In the genomic region with DNA sequence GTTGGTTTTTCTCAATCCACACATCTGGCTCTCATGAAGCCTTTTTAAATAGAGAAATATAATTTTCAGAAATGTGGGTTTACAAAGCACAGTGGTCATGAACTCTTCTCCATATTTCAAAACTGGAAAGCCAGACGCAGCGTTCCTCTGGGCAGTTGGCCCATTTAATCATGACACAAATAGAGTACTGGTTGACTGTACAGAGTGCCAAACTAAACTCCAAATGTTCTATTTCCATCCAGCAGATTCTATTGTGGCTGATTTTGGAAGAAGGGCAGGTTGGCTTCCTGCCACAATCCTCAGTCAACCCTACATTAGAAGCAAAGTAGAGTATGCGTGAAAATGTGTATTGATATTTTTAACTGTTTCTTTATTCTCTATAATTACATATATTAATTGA, we compare ENCODE assay signal across 9 mouse cellular contexts.
A peak's percentile ranks its signal among the peaks of the same experiment; 100 is the strongest.
DNase-seq lines count a peak whose midpoint lies in the region; ATAC-seq and TF ChIP-seq lines count a peak whose summit lies in the region.
"Had no signal": no experiment of that assay in that cellular context is flagged by ENCODE, and none has a peak within 500 bp of the region (broad histone marks: within the 10 kb centered on the region; RNA-seq: fewer than 3 reads in every experiment).

No protein-coding gene starts in this region.

- no peaks in the 10 kb centered on the region for H3K9me3 ChIP-seq in stomach, embryonic 15.5 days
- H3K9me3 ChIP-seq in neural tube, embryonic 15.5 days (replicated peaks), result no peaks in the 10 kb centered on the region
- H3K9me3 ChIP-seq: limb, embryonic 15.5 days had no signal

- no peak overlapping the region for H3K4me3 ChIP-seq in layer of hippocampus, adult 2 months
- no peak overlapping the region for H3K4me3 ChIP-seq in stomach, embryonic 15.5 days (replicated peaks)
- H3K4me3 ChIP-seq in neural tube, embryonic 15.5 days (replicated peaks), result no peak overlapping the region
- H3K4me3 ChIP-seq: limb, embryonic 15.5 days had no signal

- TF ChIP-seq CTCF in layer of hippocampus, adult 2 months (conservative IDR thresholded peaks at IDR 0.05), result no peak

- H3K4me2 ChIP-seq in stomach, embryonic 15.5 days, result no peak overlapping the region
- no peak overlapping the region for H3K4me2 ChIP-seq in neural tube, embryonic 15.5 days
- H3K4me2 ChIP-seq: limb, embryonic 15.5 days had no signal

- peak; percentile 11 for DNase-seq in gastrocnemius, postnatal 10 days
- no peak for DNase-seq in gastrocnemius, postnatal 36 days
- DNase-seq in ovary, postnatal 14 days (ENCODE audit: low spot score), result peak; percentile 4
- DNase-seq in ovary, postnatal 10 days (ENCODE audit: low spot score), result no peak
- DNase-seq in layer of hippocampus, adult 2 months (ENCODE audit: low spot score in 2 of 2), result peak; percentile 46 to 54
- no peak for DNase-seq in embryo, embryonic 10.5 days (ENCODE audit: low spot score)

- ATAC-seq in stomach, embryonic 15.5 days (ENCODE audit: insufficient read depth, low FRiP score, low read depth), result 0 out of 2 replicates have a peak, but pooled peaks have one; percentile 27
- ATAC-seq in neural tube, embryonic 15.5 days (ENCODE audit: low FRiP score), result no peak

- no peaks in the 10 kb centered on the region for H3K27me3 ChIP-seq in stomach, embryonic 15.5 days (replicated peaks)
- no peaks in the 10 kb centered on the region for H3K27me3 ChIP-seq in neural tube, embryonic 15.5 days (replicated peaks)
- H3K27me3 ChIP-seq: limb, embryonic 15.5 days had no signal

- 35% methylated on average over 3 of the region's 3 CpGs for WGBS in stomach, embryonic 15.5 days
- WGBS in neural tube, embryonic 15.5 days, result 86% methylated on average over 3 of the region's 3 CpGs

- no peak overlapping the region for H3K27ac ChIP-seq in layer of hippocampus, adult 2 months
- no peak overlapping the region for H3K27ac ChIP-seq in stomach, embryonic 15.5 days
- H3K27ac ChIP-seq in neural tube, embryonic 15.5 days (replicated peaks), result no peak overlapping the region
- H3K27ac ChIP-seq: limb, embryonic 15.5 days had no signal

- no peak overlapping the region for H3K9ac ChIP-seq in stomach, embryonic 15.5 days
- no peak overlapping the region for H3K9ac ChIP-seq in neural tube, embryonic 15.5 days (replicated peaks)
- H3K9ac ChIP-seq: limb, embryonic 15.5 days had no signal

- H3K4me1 ChIP-seq in stomach, embryonic 15.5 days, result no peaks in the 10 kb centered on the region
- H3K4me1 ChIP-seq in neural tube, embryonic 15.5 days, result no peaks in the 10 kb centered on the region
- H3K4me1 ChIP-seq: limb, embryonic 15.5 days had no signal

- no peaks in the 10 kb centered on the region for H3K36me3 ChIP-seq in stomach, embryonic 15.5 days
- no peaks in the 10 kb centered on the region for H3K36me3 ChIP-seq in neural tube, embryonic 15.5 days
- H3K36me3 ChIP-seq: limb, embryonic 15.5 days had no signal

- intact Hi-C loops in gastrocnemius, postnatal 36 days (cut with DNase I), result no loop called here

Comparison
In these comparisons a context has a peak if more than half of its experiments do, and no peak if none do; other contexts are left out.
1. DNase-seq: peak in gastrocnemius, postnatal 10 days (single experiment), ovary, postnatal 14 days (single experiment) and layer of hippocampus, adult 2 months (2 of 2); none in gastrocnemius, postnatal 36 days (0 of 2), ovary, postnatal 10 days (single experiment) and embryo, embryonic 10.5 days (single experiment).